Mouse (Mus musculus): ENCODE data around the gene Gm43638.
"Not testable (repeated sequence)": the region's sequence is repeated elsewhere in the genome, so short reads cannot be mapped to it uniquely, and the experiment has no call there.

Gene Gm43638

DNA sequence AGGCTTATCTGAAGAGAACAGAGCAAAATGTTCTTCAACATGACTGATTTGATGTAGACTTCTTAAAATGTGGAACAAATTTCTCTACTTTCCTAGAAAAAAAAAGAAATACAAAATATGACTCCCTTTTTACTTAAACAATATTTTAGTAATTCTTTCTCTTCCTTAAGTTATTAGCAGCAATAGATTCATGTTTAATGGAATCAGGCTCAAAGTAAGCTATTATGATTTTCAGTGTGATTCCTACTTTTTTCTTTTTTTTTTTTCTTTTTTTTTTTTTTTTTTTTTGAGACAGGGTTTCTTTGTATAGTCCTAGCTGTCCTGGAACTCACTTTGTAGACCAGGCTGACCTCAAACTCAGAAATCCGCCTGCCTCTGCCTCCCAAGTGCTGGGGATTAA is at the start of gene Gm43638:
TSS of gene Gm43638 (minus strand) at position 101 of the 400 bp plus-strand sequence.
- not testable (repeated sequence) for DNase-seq (ENCODE audit: low spot score in 2 of 2)

- no peak for DNase-seq (ENCODE audit: low spot score in 2 of 2)
Measured at GRCm38 (mm10) chr5:87535994-87536644, 49.5 kb upstream of the Gm43638 start.

- no peak for DNase-seq (ENCODE audit: low spot score in 2 of 2)
Measured at GRCm38 (mm10) chr5:87532288-87532687, 45.7 kb upstream of the Gm43638 start.

DNA sequence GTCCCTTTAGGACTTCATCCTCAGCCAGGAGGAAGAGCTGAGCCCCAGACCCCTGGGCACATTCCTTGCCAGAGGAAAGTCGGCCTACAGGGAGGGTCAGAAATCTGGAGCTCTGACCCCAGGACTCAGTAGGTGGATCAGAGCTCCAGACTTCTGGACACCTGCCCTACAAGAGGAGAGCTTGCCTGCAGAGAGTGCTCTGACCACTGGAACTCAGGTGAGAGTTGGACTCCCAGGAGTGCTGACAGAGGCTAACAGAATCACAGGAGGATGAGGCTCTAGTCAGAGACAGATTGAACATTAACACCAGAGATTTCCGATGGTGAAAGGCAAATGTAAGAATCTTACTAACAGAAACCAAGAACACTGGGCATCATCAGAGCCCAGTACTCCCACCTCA is 37.0 kb upstream of the Gm43638 start:
- not testable (repeated sequence) for DNase-seq (ENCODE audit: low spot score in 2 of 2)

DNA sequence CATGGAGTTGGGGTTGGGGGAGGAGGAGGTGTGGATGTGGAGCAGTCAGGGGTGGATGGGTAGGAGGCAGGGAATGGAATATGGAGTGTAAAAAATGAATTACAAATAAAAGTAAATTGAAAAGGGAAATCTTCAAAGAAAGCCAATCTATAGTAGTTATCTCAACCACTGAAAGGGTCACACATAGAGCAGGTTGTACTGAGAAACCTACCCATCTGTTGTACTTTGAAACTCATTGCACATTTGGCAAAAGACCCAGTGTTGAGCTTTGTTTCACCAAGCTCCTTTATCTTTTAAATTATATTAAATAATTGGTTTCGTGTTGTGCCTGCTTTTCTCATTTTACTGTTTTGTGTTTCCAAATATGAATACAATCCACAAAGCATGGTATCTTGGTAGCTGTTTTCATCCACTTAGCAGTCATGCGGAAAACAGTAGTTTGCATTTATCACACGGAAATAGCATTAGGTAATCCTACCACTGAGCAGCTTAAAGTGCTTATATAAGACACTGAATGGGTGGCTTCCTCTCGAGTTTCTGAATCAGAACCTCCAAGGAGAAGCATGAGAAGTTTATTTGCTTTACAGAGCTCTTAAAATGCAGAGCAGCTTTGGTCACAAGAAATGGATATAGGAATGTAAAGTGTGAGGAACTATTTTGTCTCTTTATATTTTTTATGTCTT is 19.3 kb upstream of the Gm43638 start:
- no peak for DNase-seq (ENCODE audit: low spot score in 2 of 2)

DNA sequence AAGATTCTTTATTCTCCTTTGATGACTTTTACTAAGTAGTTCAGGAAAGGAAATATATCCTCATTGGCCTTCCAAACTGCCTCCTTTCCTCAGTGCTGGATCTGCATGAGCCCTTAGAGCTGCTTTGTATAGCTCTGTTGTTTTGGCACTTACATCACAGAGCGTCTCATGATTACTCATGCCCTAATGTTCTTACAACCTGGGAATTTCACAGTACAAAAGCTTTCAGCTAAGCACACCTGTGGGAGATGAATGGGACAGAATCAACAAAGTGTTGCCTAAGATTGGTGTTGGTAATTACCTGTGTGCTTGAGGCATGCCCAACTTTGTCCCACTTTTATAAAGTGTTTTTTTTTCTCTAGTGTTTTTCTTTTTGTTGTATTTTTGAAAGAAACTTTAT is 16.1 kb upstream of the Gm43638 start:
- no peak for DNase-seq (ENCODE audit: low spot score in 2 of 2)

DNA sequence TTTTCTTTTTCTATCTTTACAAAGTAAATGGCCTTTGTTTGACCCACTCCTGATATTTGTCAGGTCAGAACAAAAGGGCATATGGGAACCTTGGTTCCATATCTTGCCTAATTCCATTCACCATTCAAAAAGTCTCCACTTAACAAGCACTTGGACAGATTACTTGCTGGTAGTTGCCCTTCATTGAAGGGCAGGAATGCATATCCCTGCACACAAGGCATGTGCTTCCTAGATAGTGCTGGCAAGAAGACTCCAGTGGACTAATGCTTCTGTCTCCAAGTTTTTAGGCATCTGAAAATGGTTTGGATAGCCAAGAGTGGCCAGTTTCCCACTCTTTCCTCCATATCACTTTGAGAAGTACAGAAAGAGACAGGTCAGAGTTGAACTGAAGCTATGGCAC is 12.7 kb upstream of the Gm43638 start:
- no peak for DNase-seq (ENCODE audit: low spot score in 2 of 2)

DNA sequence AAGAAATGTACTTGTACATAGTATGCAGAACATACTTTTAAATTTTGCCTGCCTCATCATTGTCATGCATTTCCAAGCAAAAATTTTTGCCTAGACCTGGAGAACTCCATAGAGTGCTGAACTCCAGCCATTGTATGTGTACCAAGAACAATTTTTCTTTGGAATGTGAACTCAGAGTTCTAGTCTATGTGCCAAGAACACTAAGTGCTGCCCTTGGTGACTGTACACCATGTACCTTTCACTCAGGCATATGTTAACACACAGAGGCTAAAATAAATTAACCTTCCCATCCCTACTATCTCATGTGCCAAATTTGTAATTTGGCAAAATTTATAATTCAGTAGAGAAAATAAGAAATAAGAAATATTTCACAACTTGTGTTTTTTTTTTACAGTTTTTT is 12.3 kb upstream of the Gm43638 start:
- no peak for DNase-seq (ENCODE audit: low spot score in 2 of 2)

DNA sequence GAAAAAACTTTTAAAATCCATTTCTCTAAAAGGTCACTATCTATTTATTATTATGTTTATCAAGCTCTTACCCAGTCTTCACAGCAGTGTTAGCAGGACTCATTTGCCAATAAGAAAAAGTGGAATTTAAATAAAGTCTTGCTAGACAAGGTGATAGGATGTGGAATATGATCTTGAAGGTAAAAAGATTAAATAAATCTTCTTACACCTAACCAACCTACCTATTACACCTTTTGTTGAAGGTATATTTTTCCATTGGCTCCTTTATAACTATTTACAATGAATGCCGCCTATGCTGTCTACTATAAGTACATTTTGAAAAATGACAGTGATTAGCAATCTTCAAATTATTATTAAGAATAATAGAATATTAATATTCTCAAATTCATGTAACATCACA is 4.2 kb upstream of the Gm43638 start, which contains the start of gene Ugt2a1:
TSS of gene Ugt2a1 (minus strand) at position 101 of the 400 bp plus-strand sequence.
- DNase-seq (ENCODE audit: low spot score in 2 of 2) = no peak

GRCm38 (mm10) chr5:87482160-87482559 is 4.4 kb downstream of the Gm43638 start, which contains the start of gene Ugt2a2:
Ugt2a2 (minus strand) TSS chr5:87482260.
- no peak for DNase-seq (ENCODE audit: low spot score in 2 of 2)

- no peak for DNase-seq (ENCODE audit: low spot score in 2 of 2)
Measured at GRCm38 (mm10) chr5:87458810-87459209, 27.8 kb downstream of the Gm43638 start.

- no peak for DNase-seq (ENCODE audit: low spot score in 2 of 2)
Measured at GRCm38 (mm10) chr5:87457701-87458100, 28.9 kb downstream of the Gm43638 start.

GRCm38 (mm10) chr5:87456216-87456850 is 30.3 kb downstream of the Gm43638 start:
- no peak for DNase-seq (ENCODE audit: low spot score in 2 of 2)

DNA sequence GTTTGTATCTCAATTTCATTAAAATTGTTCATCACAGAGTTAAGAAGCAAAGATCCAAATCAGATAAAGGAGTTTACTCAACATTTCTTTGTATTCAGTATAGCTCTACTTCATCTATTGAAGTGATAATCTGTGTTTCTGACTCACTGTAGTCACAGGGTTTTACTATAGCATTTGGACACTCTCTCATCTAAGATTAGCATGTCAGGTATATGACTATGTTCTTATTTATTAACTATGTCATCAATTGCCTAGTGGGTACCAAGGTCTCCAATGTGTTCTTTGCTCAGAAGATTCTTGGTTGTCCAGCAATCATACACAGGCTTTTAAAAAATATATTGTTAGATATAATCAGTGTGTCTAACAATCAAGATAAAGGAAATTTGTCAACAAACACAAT is 31.1 kb downstream of the Gm43638 start:
- no peak for DNase-seq (ENCODE audit: low spot score in 2 of 2)

DNA sequence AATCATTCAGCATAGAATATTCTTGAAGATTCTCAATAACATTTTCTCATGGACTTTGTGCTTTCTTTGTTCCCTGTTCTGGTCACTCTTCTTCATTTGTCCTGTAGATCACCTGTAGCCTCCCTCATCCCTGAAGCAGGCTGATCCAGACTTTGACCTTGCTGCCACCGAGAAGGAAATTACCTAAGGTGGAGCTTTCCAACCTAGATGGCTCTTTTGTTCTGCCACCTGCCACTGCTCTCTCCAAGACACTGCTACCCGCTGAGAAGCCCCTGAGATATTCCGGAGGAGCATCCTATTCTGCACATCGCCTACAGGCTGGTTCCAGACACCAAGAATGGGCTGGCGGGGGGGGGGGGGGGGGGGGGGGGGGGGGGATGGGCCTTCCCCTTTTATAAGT is 34.1 kb downstream of the Gm43638 start:
- not testable (repeated sequence) for DNase-seq (ENCODE audit: low spot score in 2 of 2)

GRCm38 (mm10) chr5:87436264-87436663 is 50.3 kb downstream of the Gm43638 start:
- peak; percentile 14 to 38 for DNase-seq (ENCODE audit: low spot score in 2 of 2)

- no peak for DNase-seq (ENCODE audit: low spot score in 2 of 2)
Measured at GRCm38 (mm10) chr5:87425676-87426075, 60.9 kb downstream of the Gm43638 start.

GRCm38 (mm10) chr5:87424041-87424440 is 62.6 kb downstream of the Gm43638 start, which contains the start of gene Ugt2b38:
Ugt2b38 (minus strand) TSS chr5:87424203.
- not testable (repeated sequence) for DNase-seq (ENCODE audit: low spot score in 2 of 2)

All from right cerebral cortex, adult 2 months (tissue).